Mouse (Mus musculus): ENCODE data around the gene Tbx1.
A peak's percentile ranks its signal among the peaks of the same experiment; 100 is the strongest.

Gene Tbx1

DNA sequence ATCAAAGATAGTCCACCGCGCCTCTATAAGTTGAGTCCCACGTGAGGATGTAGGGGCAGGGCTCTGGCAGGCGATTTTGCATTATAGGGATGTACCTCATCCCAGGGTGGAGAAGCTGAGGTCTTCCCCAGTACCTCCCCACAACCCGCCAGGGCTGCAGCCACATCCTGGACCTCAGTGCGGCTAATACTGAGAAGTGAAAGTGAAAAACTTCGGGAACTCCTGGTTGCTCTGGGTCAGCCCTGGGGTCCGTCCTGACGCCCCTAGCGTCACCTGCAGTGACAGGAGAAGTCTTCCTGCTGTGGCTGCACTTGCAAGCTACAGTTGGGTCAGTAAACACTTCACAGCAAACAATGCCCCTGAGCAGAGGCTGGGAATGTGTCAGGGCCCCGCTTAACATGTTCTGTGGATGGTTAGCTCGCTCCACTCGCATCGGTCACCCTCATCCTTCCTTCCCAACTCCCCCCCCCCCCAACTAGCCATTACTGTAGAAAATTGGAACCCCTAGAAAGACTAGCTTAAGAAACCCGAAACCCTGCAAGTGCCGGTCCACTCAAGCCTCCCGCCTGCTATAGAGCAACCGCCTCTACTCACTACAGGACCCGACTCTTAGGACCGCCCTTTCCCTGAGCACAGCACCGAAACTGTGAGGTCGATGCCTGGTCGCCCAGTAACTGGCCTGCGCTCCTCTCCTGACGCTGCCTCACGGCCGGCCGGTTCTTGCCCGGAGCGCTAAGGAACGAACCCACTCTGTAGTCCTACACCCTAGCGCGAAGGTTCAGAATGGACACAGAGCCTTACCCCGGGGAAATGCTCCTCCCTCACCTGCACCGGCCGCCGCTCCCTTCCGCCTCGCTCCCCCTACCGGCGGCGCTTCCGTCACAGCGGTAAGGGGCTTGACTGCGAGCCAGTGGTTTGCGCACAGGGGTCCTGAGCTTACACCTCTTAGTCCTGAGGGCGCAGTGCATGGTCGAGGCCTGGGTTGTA lies at the start of gene Tbx1:
Gene Tbx1, minus strand, starts transcription at position 868 of the 987 bp plus-strand sequence.
- no peak for DNase-seq (ENCODE audit: low read depth, low spot score)

DNA sequence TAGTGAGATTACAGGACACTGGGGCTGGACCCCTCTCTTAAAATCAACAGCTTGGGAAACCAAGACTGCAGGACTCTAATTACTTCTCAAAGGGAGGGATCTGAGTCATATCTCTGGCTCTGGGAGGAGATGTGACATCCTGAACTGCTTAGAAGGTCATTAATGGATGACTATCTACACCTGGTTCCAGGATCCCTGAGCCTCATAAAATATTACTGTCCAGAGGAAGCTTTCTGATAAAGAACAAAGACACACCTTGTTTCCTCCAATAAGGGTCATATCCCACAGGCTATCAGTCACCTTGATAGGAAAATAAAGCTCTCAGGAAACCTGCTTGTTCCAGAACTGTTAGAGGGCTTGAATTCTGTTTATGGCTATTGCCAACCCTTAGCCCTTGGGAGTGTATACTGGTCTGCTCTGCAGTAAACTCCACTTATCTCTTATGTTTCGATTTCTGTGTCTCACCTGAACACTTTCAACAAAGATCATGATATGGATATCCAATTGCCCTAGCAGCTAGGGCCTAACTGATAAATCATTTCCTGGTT lies 49.0 kb upstream of the Tbx1 start:
- no peak for DNase-seq (ENCODE audit: low read depth, low spot score)

DNA sequence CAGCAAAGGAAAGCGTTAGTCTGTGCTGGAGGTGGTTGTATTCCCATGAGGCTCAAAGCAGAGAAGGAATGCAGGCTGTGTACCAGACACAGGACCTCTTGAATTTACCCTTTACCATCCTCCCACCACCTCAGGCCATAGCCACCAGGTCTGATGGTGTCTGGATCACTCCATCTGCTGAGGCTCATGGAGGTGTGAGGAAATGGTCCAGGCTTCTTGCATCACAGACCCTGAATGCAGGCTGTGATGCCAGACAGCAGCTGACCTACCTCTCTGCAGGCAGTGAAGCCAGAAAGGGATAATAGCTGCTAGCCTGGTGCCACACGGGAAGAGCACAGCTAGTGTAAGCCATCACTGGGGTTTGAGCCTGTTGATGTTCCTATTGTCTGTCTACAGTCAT lies 47.9 kb upstream of the Tbx1 start:
- no peak for DNase-seq (ENCODE audit: low read depth, low spot score)

DNA sequence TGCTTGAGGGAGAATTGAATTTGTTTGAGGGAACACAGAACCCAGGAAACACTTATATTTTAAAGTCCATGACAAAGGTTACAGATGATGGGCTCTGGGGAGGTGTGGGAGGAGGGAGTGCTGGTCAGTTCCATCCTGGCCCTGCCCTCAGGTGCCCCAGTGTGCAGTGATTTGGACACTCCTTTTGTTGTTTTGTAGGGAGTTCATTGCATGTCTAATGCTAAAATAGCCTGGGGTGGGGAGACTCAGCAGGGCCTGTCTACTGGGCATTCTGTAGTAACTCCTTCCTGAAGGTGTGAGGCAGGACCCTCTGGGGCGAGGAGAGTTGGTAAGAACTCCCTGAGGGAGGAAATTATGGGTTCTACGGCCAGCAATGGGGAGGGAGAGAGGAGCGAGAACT lies 46.3 kb upstream of the Tbx1 start:
- DNase-seq (ENCODE audit: low read depth, low spot score), result no peak

DNA sequence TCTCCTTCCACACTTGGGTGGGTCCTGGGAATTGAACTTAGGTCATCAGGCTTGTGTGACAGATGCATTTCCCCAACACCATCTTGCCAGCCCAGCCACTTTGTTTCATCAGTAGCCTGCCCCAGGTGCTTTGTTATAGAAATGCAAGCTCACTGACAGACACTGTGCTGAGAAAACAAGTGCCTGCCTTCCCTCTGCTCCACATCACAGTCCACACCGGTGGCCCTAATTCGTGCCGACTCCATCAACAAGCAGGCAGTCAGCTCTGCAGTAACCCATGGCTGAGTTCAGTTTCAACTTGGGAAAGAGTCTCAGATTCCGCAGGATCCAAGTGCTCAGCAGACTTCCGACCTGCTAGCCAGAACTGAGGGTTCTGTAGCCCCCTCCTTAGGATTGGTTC lies 45.9 kb upstream of the Tbx1 start:
- DNase-seq (ENCODE audit: low read depth, low spot score), result no peak

DNA sequence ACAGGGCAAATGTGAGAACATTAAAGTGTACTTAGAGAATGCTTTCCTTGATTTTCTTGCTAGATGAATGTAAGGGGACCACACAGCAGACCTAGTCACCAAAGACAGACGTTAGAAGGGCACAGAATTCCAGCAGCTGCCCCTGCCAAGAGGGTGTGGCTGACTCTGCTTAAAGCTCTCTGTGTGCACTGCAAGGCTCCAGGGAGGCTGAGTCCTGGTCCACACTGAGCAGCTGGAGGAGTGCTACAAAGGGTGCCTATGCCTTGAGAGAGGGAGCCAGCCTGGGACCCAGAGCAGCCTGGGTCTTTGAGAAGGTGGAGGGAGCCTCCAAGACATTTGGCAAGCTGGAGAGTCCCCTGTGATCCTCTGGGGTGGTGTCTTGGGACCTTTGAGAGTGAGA lies 42.9 kb upstream of the Tbx1 start:
- DNase-seq (ENCODE audit: low read depth, low spot score), result no peak

DNA sequence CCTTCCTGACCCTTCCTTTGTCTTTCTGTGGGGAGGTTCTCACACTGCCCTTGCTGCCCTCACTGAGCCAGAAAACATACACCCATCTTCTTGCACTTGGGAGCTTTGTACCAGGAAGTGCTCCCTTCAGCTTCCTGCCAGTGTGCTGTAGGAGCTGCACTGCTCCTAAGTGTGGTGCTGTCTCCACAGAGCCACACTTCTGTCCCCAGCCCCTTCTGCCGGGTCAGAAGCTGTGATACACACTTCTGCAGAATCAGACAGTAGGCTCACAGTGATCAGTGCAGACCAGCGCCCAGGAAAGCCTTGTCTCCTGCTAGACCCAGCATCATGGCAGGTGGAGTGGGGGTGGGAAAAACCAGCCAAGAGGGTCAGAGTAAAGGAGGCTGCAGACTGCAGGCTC lies 42.3 kb upstream of the Tbx1 start:
- no peak for DNase-seq (ENCODE audit: low read depth, low spot score)

DNA sequence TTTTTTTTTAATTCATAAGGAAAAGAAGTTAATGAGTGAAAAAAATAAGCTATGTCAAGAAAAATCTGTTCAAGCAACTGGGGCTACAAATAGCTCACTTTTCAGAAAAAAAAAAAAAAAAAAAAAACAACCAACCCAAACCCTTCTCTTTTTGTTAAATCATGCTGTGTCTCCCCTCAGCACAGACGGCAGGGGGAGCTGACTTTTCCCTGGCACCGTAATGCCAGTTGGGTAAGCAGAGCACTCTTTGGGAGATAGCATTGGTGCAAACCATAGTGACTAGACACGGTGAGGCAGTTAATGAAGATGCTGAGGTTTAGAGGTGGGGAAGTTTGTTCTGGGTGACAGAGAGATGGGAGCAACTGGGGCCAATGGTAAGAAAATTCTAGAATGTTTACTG lies 41.6 kb upstream of the Tbx1 start:
- DNase-seq (ENCODE audit: low read depth, low spot score), result no peak

DNA sequence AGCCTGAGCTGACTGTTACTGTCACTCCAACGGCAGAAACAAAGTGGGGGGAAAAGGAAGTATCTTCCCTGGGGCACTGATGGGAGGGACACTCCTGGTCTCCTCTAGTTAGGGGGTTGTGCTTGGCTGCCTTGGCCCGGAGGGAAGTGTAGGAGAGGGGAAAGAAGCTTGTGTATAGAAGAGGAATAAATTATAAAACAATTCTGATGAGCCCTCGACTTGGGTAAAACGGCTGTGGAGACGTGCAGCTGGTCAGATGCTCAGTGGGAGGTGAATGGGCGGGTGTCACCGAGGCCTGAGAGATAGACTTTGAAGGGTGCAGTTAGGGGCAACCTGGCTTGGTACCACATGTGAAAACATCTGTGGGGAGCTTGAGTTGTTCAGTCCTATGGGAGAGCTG lies 40.7 kb upstream of the Tbx1 start:
- DNase-seq (ENCODE audit: low read depth, low spot score), result no peak

DNA sequence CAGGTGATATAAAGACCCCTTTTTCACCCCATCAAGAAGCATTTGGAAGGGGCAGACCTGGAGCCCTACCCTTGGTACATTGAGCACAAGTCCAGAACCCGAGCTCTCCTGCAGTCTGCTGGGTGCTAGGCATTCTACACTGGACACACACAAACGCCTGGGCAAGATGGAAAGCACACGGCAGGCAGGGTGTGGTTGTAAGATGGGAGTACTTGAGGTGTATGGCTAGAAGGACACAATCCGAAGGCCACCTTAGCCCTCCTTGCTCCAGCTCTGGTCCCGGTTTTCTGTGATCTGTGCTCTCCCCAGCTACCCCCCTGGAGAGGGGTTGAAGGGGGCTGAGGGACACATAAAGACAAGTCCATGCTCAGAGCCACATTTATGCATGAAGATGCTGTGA lies 39.8 kb upstream of the Tbx1 start:
- DNase-seq (ENCODE audit: low read depth, low spot score), result no peak

DNA sequence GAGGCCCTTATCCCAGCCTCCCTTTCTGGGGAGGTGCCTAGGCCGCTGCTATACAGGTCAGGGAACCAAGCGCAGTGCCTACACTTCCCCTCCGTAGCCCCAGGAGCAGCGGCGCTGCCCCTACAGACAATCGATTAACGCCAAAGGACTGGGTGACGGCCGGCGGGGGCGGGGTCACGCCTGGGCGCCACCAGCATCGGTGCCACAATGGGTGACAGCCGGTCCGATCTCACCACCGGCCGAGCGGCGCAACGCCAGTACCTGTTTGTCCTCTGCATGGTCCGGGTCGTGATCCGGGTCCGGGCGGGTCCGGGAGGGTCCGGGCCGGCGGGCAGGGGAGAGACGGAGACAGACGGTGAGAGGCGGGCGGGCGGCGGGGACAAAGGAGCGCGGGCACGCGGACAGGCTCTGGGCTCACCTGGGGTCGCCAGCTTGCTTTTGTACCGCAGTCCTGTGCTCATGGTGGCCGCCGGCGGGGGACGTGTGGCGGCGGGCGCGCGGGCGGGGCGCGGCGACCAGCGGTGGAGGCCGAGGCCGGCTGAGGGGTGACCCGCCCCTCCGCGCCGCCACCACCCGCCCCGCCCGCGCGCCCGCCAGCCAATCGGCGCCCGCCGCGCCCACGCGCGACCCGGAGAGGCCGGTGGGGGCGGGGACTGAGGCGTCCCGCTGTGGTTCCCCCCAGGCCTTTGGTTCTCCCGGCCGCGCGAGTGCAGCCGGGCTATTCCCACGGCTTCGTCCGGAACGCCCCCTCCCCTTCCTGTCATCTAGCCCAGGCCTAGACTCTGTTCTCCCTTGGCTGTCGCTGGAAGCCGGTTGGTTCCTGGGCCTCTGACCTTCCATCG lies 39.1 kb upstream of the Tbx1 start, which contains the start of gene Sept5:
Gene Sept5, minus strand, starts transcription at position 565 of the 842 bp plus-strand sequence.
- DNase-seq (ENCODE audit: low read depth, low spot score), result no peak

DNA sequence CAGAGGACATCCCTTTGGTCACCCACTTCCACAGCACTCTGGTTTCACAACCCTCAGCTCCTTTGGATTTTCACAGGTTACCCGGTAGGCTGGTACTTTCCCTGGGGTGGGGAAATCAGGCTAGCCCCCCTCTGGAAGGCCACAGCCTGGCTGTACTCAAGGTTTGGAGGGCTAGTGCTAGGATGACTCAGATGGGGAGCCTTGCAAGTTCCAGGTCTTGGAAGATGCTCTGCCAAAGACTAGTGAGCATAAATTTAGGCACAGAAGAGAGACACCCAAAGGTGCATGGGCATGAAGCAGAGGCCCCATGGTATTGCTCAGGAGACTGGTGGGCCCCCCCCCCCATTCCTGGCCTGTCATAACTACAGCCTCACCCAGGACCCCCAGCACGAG lies 38.5 kb upstream of the Tbx1 start:
- DNase-seq (ENCODE audit: low read depth, low spot score), result no peak

DNA sequence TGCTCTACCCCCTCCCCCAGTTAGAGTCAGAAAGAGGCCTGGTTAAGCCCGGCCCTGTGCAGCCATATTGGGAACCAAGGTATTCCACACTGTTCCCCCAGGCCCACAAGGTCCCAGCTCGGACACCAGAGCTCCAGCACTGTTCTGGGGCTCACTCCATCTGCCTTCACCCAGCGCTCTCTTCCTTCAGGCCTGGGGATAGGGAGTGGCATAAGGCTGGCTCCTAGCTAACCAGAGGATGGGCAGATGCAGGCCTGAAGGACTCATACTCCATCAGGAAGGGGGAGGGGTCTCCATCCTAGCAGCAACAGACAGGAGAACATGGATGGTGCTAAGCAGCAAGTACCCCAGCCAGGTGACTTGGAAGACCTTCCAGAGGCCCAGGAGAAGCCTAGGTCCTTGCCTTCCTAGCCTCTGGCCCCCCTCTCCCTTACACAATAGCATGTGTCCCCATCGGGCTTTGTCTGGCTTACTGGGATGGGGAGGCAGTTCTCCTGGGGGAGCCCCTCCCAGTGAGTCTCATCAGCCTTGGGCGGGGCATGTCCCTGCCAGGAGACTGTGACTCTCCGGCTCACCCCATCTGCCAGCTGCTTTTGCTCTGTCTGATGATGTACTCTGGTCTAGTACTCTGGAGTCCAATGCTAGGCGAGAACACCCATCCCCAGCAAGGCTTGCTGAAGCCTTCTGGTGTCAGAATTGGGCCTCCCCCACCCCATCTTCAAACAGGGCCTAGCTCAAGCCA lies 37.9 kb upstream of the Tbx1 start:
- no peak for DNase-seq (ENCODE audit: low read depth, low spot score)

DNA sequence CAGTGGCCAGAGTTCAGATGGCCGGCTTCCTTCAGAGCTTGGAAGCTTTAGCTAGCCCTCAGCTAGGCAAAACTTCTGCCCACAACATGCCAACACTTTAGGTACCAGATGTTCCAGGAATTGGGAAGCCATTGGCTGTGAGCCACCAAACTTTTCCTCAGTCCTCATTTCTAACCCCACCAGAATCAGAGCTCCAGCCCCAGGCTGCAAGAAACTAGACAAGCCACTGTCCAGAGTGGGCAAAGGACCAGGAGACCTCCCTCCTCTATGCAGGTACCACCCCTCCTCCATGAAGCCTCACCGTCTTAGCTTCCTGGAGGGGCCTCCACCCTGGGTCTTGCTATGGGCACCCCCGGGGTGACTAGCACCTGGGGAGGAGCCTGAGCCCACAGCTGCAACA lies 36.7 kb upstream of the Tbx1 start:
- no peak for DNase-seq (ENCODE audit: low read depth, low spot score)

DNA sequence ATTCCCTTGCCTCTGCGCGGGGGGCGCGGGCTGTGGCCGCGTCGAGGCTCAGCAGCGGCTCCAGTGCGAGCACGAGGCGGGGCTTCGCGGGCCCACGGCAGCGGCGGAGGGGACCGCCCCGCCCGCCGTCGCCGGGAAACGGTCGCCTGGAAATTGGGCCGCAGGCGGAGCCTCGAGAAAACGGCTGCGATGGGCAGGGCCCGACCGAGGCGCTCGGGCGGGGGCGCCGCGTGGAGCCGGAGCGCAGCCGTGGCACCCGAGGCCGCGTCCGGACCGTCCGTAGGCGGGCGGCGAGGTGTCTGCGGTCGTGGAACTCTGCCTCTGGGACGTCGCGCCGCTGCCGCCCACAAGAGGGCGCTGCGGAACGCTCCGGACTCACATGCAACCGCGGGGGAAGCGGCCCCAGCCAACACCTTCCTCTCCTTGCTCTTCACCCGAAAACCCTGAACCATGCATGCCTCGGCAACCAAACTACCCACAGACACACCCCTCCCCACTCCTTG lies 36.0 kb upstream of the Tbx1 start, which contains the start of gene Gm49601:
Gene Gm49601, minus strand, starts transcription at position 52 of the 503 bp plus-strand sequence.
- peak; percentile 50 for DNase-seq (ENCODE audit: low read depth, low spot score)

DNA sequence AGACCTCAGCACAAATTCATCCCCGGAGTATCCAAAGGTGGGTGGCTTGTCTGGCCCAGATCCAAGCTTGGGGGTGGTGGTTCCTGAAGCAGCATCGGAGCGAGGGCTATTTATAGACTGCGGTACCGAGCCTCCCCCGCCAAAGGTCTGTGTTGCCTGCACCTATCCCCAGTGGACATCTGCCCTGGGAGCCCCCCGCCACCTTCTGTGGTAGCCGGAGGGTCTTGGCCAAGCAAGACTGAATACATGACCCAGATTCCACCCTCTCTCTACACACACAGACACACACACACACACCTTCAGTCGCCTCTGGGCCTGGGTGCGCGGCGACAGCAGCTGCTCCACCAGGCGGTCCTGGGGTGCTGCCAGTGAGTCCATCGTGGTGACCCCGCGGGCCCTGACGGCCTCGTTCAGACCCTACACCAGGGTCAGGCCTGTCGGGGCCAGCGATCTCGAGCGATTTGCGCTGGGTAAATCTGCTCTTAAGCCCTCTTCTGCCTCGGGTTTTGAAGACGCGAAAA lies 35.4 kb upstream of the Tbx1 start:
- no peak for DNase-seq (ENCODE audit: low read depth, low spot score)

DNA sequence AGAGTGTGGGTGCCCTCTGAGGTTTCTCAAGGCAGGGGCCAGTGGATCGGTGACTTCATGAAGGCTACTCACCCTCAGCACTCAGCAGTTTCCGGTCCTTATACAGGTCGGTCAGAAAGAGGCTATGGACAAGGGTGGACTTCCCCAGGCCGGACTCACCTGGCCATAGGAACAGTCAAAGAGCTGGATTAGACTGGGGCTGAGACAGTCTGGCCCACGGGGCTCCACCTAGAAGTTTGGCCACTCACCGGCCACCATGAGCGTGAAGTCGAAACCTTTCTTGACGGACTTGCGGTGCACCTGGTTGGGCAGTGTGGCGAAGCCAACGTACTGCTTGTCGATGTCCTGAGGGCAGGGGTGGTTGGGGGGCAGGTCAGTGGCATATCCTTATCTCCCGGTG lies 34.6 kb upstream of the Tbx1 start:
- no peak for DNase-seq (ENCODE audit: low read depth, low spot score)

DNA sequence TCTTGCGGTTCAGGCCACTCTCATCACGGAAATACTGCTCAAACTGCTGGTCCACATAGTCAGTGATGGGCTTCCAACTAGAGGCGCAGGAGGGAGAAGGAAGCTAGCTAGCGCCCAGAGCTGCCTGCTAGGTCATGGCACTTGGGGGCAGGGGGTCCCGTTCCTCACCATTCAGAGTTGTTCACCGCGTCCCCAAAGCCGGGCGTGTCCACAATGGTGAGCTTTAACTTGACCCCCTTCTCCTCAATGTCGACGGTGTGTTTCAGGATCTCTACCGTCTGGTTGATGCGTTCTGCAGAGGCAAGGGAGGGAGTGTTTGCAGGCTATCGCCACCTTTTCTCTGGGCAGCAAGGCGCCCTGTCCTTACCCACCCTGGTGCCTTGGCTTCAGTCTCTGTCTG lies 34.2 kb upstream of the Tbx1 start:
- DNase-seq (ENCODE audit: low read depth, low spot score), result no peak

DNA sequence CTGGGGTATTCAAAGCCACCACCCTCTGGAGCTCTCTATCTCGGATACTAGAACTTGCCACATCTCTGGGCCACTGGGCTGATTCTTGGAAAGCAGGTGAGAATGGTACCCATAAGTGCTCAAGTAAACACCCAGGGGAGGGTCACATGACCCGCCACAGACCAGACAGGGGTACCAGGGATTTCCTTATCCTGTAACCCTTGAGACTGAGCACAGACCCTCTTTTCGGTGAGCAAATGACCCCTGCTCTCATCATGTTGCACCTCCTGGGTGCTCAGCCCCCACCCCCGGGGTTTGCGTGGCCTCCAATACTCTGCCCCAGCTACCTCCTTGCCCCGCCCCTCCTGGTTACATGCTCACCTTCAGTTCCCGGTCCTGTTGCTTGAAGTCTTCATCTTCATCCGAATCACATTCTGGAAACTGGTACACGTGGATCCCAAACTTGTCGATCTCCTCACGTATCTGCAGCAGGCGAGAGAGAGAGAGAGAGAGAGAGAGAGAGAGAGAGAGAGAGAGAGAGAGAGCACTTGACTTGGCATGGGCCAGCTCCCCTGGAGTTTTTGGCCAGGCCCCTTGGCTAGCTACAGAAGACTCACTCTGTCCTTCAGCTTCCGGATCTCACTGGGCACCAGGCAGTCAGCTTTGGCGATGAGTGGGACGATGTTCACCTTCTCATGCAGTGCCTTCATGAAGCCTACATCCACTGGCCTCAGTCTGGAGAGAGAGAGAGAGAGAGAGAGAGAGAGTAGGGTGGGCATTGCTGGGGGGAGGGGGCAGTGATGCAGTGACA lies 33.5 kb upstream of the Tbx1 start:
- no peak for DNase-seq (ENCODE audit: low read depth, low spot score)
